Mouse (Mus musculus): Measurements from ENCODE around the gene Prdm10. TPM values are rescaled to one million over a fixed set of nuclear protein-coding genes. Genes with fewer than 3 reads are reported as not detected.

Gene Prdm10
- total RNA-seq, 2 experiments from 2014 or later: 9.0 to 9.3 TPM

Other genes with a start within 250 kb of the Prdm10 start
- 10 to 100 TPM; 60.5 to 60.8 TPM for gene Zbtb44, start 249.9 kb upstream of the Prdm10 start, total RNA-seq (2021)
- gene St14, start 148.7 kb upstream of the Prdm10 start, total RNA-seq (2021): 1 to 10 TPM in 1 of 2 experiments, under 1 TPM in 1; 0.62 to 6.8 TPM
- gene Aplp2, start 68.7 kb upstream of the Prdm10 start, total RNA-seq (2021): 100 to 1,000 TPM; 518 to 550 TPM
- gene Nfrkb, start 105.7 kb downstream of the Prdm10 start, total RNA-seq (2021): 10 to 100 TPM; 40.3 to 42.0 TPM
- gene Tmem45b, start 183.9 kb downstream of the Prdm10 start, total RNA-seq (2021): 1 to 10 TPM; 2.0 to 2.9 TPM

All from adrenal gland, postnatal 4 days (tissue).